Mouse (Mus musculus): ENCODE data around the gene Itga8.

Itga8 gene

GRCm38 (mm10) chr2:12187646-12188045 is 114.1 kb downstream of the Itga8 start:
- DNase-seq, result no peak

DNA sequence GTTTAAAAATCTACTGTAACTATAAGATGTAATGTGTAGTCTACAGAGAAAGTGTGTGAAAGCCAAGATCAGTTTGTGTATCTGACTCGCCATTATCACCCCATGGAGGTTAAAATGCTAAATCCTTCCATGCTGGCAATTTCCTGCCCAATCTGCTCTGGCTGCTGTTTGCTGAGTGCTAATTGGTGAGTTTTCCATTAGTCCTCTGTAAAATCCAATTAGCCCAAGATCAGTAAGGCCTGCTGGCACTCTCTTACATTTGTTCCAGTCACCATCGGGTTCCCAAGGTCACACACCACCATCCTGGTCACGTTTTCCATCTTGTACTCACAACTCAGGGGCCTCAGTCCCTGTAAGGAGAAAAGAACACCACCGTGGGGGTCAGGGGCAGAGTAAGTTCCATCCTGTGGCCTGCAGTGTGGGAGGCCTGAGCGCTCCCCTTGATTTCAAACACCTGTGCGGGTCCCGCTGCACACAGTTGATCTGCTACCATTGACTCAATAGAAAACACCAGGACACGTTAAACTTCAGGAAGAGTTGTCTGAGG is 119.2 kb downstream of the Itga8 start:
- no peak for DNase-seq

- DNase-seq, result no peak
These were observed 121.1 kb downstream of the Itga8 start for GRCm38 (mm10) chr2:12180635-12181034.

- no peak for DNase-seq
These were observed 126.8 kb downstream of the Itga8 start for GRCm38 (mm10) chr2:12174722-12175427.

DNA sequence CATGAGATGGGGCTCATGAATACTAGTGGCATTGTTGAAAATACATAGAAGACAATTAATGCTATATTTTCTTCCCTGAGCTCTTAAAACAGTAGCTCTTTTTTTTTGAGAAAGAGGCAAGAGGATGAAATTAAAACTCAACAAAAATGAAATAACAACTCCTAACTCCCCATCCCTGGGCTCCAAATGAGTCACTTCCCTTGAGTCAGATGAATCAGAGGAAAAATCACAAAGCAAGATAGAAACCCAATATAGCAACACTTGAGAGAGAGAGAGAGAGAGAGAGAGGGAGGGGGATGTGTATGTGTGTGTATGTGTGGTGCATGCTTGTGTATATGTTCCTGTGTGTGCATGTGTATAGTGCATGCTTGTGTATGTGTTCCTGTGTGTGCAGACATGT is 131.5 kb downstream of the Itga8 start:
- DNase-seq, result no peak

- peak; percentile 32 for DNase-seq
These were observed 141.2 kb downstream of the Itga8 start for GRCm38 (mm10) chr2:12160486-12160885.

GRCm38 (mm10) chr2:12157001-12157400 is 144.7 kb downstream of the Itga8 start:
- no peak for DNase-seq

- DNase-seq, result no peak
These were observed 145.3 kb downstream of the Itga8 start for GRCm38 (mm10) chr2:12156401-12156800.

- DNase-seq, result no peak
These were observed 147.0 kb downstream of the Itga8 start for GRCm38 (mm10) chr2:12154676-12155075.

DNA sequence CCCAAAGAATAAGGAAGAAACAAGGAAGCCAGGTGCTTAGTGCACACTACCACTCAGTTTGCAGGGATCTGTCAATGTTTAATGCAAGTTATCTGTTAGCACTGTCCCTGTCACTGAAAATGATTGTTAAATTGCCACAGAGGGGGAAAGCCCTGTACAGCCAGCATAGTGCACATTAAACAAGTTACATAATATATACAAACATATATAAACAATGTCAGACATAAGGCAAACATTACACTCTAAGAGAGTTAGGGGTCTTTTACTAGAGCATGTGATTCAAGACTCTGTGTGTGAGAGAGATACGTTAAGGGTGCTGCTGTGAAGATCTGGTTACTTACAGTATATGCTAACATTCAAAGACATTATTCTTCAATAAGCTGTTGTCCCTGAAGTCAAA is 148.2 kb downstream of the Itga8 start:
- no peak for DNase-seq

DNA sequence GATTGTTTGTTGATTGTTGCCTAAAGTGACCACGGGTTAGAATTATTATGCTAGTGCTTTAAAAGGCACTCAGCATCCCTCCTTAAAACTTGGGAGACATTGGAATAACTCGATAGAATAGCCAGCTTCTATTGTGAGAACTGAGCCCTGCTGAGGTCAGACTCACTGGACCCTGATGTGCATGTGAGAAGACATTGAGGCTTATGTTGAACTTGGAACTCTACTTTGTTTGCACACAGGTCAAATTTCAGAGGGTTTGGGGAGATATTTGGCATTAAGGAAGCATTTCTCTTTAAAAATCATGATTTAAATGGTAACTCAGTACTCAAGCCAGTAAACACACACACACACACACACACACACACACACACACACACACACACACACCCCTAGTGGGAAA is 153.8 kb downstream of the Itga8 start:
- no peak for DNase-seq

DNA sequence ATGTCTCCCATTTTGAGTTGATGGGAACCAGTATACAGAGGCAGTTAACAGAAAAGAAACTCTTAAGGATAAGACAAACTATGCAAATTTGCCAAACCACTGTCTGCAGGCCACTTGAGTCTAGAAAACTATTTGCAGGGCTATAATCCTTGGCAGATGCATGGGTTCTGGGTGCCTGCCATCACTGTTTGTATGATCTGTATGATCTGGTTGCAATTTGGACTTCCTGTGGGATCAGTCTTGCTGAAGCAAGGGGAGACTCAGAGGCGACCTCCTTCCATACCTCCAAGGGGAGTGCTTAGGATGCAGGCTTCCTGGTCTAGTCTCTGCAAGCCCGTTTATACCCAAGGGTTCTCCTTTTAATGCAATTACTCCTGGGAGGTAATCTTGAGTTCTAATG is 155.1 kb downstream of the Itga8 start:
- no peak for DNase-seq

GRCm38 (mm10) chr2:12138765-12139368 is 162.9 kb downstream of the Itga8 start:
- no peak for DNase-seq

DNA sequence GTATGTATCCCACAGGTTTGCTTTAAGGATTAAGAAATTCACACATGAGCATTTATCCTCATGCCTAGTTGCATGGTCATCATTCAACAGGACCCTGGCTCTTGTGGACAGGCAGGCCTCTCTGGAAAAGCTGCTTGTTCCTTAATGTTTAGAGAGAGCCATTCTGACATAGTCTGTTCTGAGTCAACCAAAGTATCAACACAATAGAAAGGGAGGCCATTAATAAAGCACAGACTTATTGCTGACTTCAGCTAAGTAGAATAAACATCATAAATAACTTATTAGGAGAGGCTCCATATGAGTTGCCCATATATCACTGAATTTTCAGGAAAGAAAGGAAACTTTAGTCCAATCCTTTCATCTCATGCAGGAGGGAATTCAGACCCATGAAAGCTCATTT is 175.1 kb downstream of the Itga8 start:
- DNase-seq, result no peak

- DNase-seq, result no peak
These were observed 186.2 kb downstream of the Itga8 start for GRCm38 (mm10) chr2:12115479-12115878.

DNA sequence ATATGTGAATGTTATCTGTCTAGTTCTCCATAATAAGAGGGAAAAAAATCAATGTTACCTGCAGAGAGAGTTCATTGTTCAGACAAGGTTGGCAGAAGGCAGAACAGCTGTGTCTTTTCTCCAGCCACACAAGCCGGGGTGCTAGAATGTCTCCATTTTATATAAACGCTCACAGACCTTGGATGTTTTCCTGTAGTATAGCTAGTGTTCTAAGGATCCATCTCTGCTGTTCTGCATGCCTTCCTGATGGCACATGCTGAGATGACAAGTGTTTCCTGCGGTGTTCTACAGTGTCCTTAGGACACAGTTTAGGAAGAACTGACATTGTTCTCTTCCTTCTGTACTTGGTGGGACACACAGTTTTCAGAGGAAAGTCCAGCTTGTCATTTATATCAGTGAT is 192.4 kb downstream of the Itga8 start:
- no peak for DNase-seq

- no peak for DNase-seq
These were observed 193.4 kb downstream of the Itga8 start for GRCm38 (mm10) chr2:12108306-12108705.

DNA sequence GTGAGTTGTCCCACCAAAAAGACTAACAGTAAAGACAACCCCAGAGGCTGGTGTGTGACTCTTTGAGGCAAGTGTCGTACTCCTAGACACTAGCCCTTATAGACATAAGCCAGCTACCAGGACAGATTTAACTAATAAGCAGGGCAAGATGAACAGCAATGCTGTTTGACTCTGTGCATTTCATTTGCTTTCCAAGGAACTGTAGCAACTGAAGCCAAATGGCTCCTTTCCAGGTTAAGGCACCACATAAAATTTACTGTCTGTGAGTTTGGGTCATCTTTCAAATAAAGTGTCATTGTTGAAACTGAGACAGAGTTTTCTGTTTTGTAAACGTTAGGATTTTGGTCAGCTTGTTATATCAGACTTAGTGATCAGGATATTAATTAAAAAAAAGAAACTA is 194.5 kb downstream of the Itga8 start:
- no peak for DNase-seq

- no peak for DNase-seq
These were observed 198.5 kb downstream of the Itga8 start for GRCm38 (mm10) chr2:12103183-12103582.

GRCm38 (mm10) chr2:12092203-12092984 is 209.3 kb downstream of the Itga8 start:
- no peak for DNase-seq

GRCm38 (mm10) chr2:12090993-12091392 is 210.7 kb downstream of the Itga8 start:
- no peak for DNase-seq

- DNase-seq, result no peak
These were observed 216.2 kb downstream of the Itga8 start for GRCm38 (mm10) chr2:12085492-12085891.

DNA sequence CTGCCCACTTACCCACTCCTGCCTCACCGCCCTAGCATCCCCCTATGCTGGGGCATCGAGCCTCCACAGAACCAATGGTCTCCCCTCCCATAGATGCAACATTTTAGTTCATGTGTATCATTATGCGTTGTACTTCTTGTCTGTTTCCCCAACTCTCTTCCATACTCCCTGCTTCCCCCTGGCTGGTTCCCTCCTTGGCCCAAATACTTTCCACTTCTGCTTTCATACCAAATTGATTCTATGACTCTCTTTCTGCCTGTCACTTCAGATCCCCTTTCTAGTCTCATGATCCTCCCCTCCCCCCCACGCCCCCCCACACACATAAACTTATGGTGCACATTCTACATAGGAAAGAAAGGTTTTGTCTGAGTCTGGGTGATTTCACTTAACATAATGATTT is 217.4 kb downstream of the Itga8 start:
- no peak for DNase-seq

Measured in thymus, postnatal 4 days (tissue).